Mouse (Mus musculus) layer of hippocampus, adult 2 months (tissue): ENCODE measurements around the gene Rita1. TPM values are rescaled to one million over a fixed set of nuclear protein-coding genes. Genes with fewer than 3 reads are reported as not detected.

Source experiments
- DNase-seq, 2 experiments: peaks; one replicate each; pipeline ENCODE4 v3.0.0; 2022; ENCODE audit warnings: low spot score in 2 of 2
- H3K27ac ChIP-seq: fragments of 200-600 bp; 2 replicates; pipeline ENCODE4 v1.8.1; 2022
- H3K4me3 ChIP-seq: fragments of 200-600 bp; 2 replicates; pipeline ENCODE4 v1.8.1; 2022; ENCODE audit warnings: mild to moderate bottlenecking
- CTCF ChIP-seq: fragments of 200-600 bp; conservative IDR thresholded peaks from 2 replicates; pipeline ENCODE4 v1.8.1; 2022; ENCODE audit warnings: antibody characterized with exemption, mild to moderate bottlenecking, moderate library complexity
- total RNA-seq, 2 experiments: library from RNA; stranded (reverse); gene quantifications; 2 replicates each; pipeline ENCODE4 v1.2.3; 2021

Gene Rita1
- total RNA-seq, 2 experiments from 2014 or later, result 23.7 to 28.0 TPM

- H3K4me3 ChIP-seq, result peak overlapping the region; percentile 92
- DNase-seq, result no peak
- no peak for TF ChIP-seq CTCF
- H3K27ac ChIP-seq, result peak overlapping the region; percentile 98
Observed at GRCm38 (mm10) chr5:120587616-120587926, 24.8 kb downstream of the Rita1 start.

- no peak for DNase-seq
- H3K4me3 ChIP-seq, result peak overlapping the region; percentile 92
- TF ChIP-seq CTCF, result no peak
- H3K27ac ChIP-seq, result peak overlapping the region; percentile 98
Observed at GRCm38 (mm10) chr5:120586741-120587615, 25.4 kb downstream of the Rita1 start.

- TF ChIP-seq CTCF, result no peak
- H3K4me3 ChIP-seq, result no peak overlapping the region
- no peak for DNase-seq
- no peak overlapping the region for H3K27ac ChIP-seq
Observed at GRCm38 (mm10) chr5:120584968-120585367, 27.4 kb downstream of the Rita1 start.

GRCm38 (mm10) chr5:120583511-120583910 is 28.9 kb downstream of the Rita1 start:
- TF ChIP-seq CTCF, result no peak
- no peak for DNase-seq
- Histone ChIP-seq H3K27ac (no peak overlapping the region), H3K4me3 (no peak overlapping the region)

GRCm38 (mm10) chr5:120582002-120582401 is 30.4 kb downstream of the Rita1 start:
- DNase-seq, result no peak
- no peak overlapping the region for H3K27ac ChIP-seq
- no peak overlapping the region for H3K4me3 ChIP-seq
- TF ChIP-seq CTCF, result no peak

GRCm38 (mm10) chr5:120579898-120580626 is 32.3 kb downstream of the Rita1 start:
- Histone ChIP-seq H3K27ac (peak overlapping the region; percentile 53; the same call in 1 of the 2 replicates), H3K4me3 (no peak overlapping the region; the same call in 1 of the 2 replicates)
- DNase-seq, result no peak
- TF ChIP-seq CTCF, result no peak

- TF ChIP-seq CTCF, result no peak
- Histone ChIP-seq H3K4me3 (no peak overlapping the region; the same call in 1 of the 2 replicates), H3K27ac (peak overlapping the region; percentile 53; the same call in 1 of the 2 replicates)
- no peak for DNase-seq
Observed at GRCm38 (mm10) chr5:120579211-120579897, 33.0 kb downstream of the Rita1 start.

- no peak for DNase-seq
- Histone ChIP-seq H3K27ac (no peak overlapping the region; the same call in 1 of the 2 replicates), H3K4me3 (no peak overlapping the region)
- TF ChIP-seq CTCF, result no peak
Observed at GRCm38 (mm10) chr5:120578504-120579081, 33.8 kb downstream of the Rita1 start.

- TF ChIP-seq CTCF, result peak; percentile 45
- DNase-seq, result no peak
- Histone ChIP-seq H3K4me3 (no peak overlapping the region), H3K27ac (no peak overlapping the region)
Observed at GRCm38 (mm10) chr5:120577935-120578441, 34.4 kb downstream of the Rita1 start.

GRCm38 (mm10) chr5:120576781-120577301 is 35.5 kb downstream of the Rita1 start:
- TF ChIP-seq CTCF, result no peak
- no peak for DNase-seq
- Histone ChIP-seq H3K27ac (no peak overlapping the region), H3K4me3 (no peak overlapping the region)

- H3K4me3 ChIP-seq, result no peak overlapping the region
- TF ChIP-seq CTCF, result no peak
- no peak overlapping the region for H3K27ac ChIP-seq
- no peak for DNase-seq
Observed at GRCm38 (mm10) chr5:120574469-120575063, 37.8 kb downstream of the Rita1 start.
